Mouse (Mus musculus) hindbrain, embryonic 15.5 days (tissue): ENCODE measurements around the gene Cnot1. TPM values are rescaled to one million over a fixed set of nuclear protein-coding genes. Genes with fewer than 3 reads are reported as not detected.
A peak's percentile ranks its signal among the peaks of the same experiment; 100 is the strongest.

ENCODE experiments used
- ATAC-seq: fragments of 200-750 bp; cut with Nextera tagmentation; 2 replicates; pipeline ENCODE4 v1.8.0; 2017; ENCODE audit warnings: low read depth, moderate number of reproducible peaks, moderate TSS enrichment; ENCODE audit not compliant: low FRiP score
- H3K27ac ChIP-seq: fragments of 300-500 bp; sonication (generic); replicated peaks from 2 replicates; pipeline ENCODE4 v1.5.1; 2015; ENCODE audit warnings: mild to moderate bottlenecking, inconsistent platforms
- H3K27me3 ChIP-seq: fragments of 300-500 bp; sonication (generic); 2 replicates; pipeline ENCODE4 v1.6.1; 2015; ENCODE audit warnings: control low read depth, inconsistent platforms
- H3K36me3 ChIP-seq: fragments of 300-500 bp; sonication (generic); 2 replicates; pipeline ENCODE4 v1.6.1; 2015; ENCODE audit warnings: control low read depth, inconsistent platforms
- H3K4me1 ChIP-seq: fragments of 300-500 bp; sonication (generic); replicated peaks from 2 replicates; pipeline ENCODE4 v1.6.1; 2015; ENCODE audit warnings: control low read depth, inconsistent platforms
- H3K4me2 ChIP-seq: fragments of 300-500 bp; sonication (generic); 2 replicates; pipeline ENCODE4 v1.6.1; 2015; ENCODE audit warnings: moderate library complexity, mild to moderate bottlenecking, inconsistent platforms
- H3K4me3 ChIP-seq: fragments of 300-500 bp; sonication (generic); 2 replicates; pipeline ENCODE4 v1.5.1; 2015; ENCODE audit warnings: mild to moderate bottlenecking, inconsistent platforms
- H3K9ac ChIP-seq: fragments of 300-500 bp; sonication (generic); 2 replicates; pipeline ENCODE4 v1.6.1; 2015; ENCODE audit warnings: inconsistent platforms
- H3K9me3 ChIP-seq: fragments of 300-500 bp; sonication (generic); 2 replicates; pipeline ENCODE4 v1.6.1; 2016; ENCODE audit warnings: control low read depth, inconsistent platforms
- WGBS: fragments of 180-500 bp; shearing (Covaris S2); methylation state at CpG from one replicate; pipeline ENCODE4 v1.1.7; 2015; 5-methylcytosine and 5-hydroxymethylcytosine counted together
- polyA plus RNA-seq: library from polyadenylated mRNA; unstranded; fragments of >200 nt; fragmentation: Nextera tagmentation; extraction: Ambion mirVana; gene quantifications from 2 replicates; pipeline ENCODE4 v1.2.1, GENCODE M21; 2015

Cnot1 gene
- polyA plus RNA-seq, 1 experiment from 2014 or later, result 39.2 TPM

DNA sequence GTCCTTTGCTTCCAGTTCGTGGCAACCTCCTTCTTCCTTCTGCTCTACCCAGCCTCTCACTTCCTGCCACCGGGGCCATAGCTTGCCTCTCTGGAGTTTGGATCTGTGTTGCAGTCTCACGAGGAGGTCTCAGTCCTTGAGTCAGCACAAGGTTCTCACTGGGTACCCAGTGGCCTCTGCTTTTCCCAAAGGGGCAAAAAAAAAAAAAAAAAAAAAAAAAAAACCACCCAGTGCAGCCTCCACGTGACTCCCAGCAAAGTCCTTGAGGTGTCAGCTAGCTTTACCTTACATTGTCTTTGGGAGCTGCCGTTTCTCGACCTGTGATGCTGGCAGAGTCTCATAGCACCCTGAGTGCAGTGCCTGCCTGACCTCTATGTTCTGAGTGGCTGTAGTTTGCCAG is 109.1 kb downstream of the Cnot1 start:
- no peak for ATAC-seq
- 46% methylated on average over 6 of the region's 6 CpGs for WGBS

DNA sequence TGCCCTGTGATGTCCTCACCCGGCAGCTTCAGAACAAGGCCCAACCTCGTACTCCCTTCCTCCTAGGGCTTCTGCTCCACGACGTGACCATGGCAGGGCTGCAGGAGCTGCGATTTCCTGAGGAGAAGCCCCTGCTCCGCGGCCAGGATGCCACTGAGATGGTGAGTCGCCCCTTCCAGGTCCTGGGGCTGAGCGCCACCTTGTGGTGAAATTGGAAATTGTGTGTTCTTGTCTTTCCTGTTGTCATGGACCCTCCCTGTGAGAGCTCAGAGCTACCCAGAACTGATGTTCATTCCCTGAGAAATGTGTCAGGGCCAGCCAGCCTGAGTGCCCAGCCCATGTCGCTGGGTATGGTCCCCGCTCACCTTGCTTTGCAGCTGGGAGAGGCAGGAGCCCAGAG is 110.1 kb downstream of the Cnot1 start:
- Histone ChIP-seq H3K27me3 (no peaks in the 10 kb centered on the region; the same call in 1 of the 2 replicates), H3K4me3 (no peak overlapping the region), H3K4me1 (peaks cover 39% of the 10 kb centered on the region), H3K9me3 (no peaks in the 10 kb centered on the region), H3K27ac (no peak overlapping the region), H3K9ac (no peak overlapping the region), H3K4me2 (peak overlapping the region; percentile 40), H3K36me3 (no peaks in the 10 kb centered on the region)
- under 1% methylated on average over 11 of the region's 11 CpGs for whole genome bisulfite sequencing
- ATAC-seq, result peak; percentile 67

More for the DNA sequence above, 109.1 kb downstream of the Cnot1 start:
- H3K4me3 ChIP-seq, result no peak overlapping the region
- no peaks in the 10 kb centered on the region for H3K27me3 ChIP-seq
- no peaks in the 10 kb centered on the region for H3K36me3 ChIP-seq
- no peaks in the 10 kb centered on the region for H3K9me3 ChIP-seq
- peaks cover 42% of the 10 kb centered on the region for H3K4me1 ChIP-seq
- H3K4me2 ChIP-seq, result no peak overlapping the region
- H3K27ac ChIP-seq, result no peak overlapping the region
- no peak overlapping the region for H3K9ac ChIP-seq

DNA sequence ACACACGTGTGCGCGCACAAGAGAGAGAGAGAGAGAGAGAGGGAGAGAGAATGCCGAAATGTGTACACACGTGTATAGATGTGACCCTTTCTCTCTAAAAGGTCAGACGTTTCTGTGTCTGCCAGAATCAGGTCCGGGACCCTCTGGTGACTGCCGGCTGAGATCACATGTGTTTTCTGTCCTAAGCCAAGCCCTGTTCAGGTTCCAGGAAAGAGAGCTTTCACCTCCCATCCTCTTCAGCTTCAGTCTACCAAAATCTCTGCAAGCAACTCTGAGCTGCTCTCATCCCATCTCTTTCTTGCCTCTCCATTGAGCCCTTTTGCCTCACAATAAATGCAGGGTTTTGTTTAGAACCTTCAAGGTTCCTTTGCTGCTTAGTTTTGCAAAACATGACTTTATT is 110.6 kb downstream of the Cnot1 start:
- Histone ChIP-seq H3K4me2 (peak overlapping the region; percentile 40), H3K36me3 (no peaks in the 10 kb centered on the region), H3K9me3 (no peaks in the 10 kb centered on the region), H3K27ac (no peak overlapping the region), H3K27me3 (no peaks in the 10 kb centered on the region; the same call in 1 of the 2 replicates), H3K9ac (no peak overlapping the region), H3K4me1 (peaks cover 39% of the 10 kb centered on the region), H3K4me3 (no peak overlapping the region)
- 59% methylated on average over 8 of the region's 8 CpGs for WGBS
- ATAC-seq, result no peak

DNA sequence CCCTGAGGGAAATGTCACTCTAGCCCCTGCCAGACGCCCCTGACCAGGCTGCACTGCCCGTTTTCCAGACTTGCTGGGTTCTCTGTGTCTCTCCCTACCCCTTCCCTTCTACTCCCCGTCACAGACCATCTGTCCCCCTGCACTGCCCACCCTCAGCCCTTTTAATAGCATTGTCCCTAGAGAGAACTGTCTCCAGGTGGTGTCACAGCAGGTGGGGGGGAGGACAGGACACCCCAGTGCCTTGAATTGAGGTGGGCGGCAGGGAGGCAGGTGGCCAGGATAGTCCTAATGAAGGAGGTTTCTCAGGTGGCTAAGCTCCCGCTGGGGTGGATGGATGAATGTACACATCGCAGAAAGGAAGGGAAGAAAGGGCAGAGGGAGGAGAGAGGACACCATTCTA is 112.6 kb downstream of the Cnot1 start:
- H3K4me3 ChIP-seq, result no peak overlapping the region
- H3K4me2 ChIP-seq, result no peak overlapping the region
- 13% methylated on average over 6 of the region's 6 CpGs for WGBS
- H3K27me3 ChIP-seq, result no peaks in the 10 kb centered on the region; the same call in 1 of the 2 replicates
- H3K9ac ChIP-seq, result no peak overlapping the region
- H3K9me3 ChIP-seq, result no peaks in the 10 kb centered on the region
- H3K36me3 ChIP-seq, result no peaks in the 10 kb centered on the region
- no peak overlapping the region for H3K27ac ChIP-seq
- H3K4me1 ChIP-seq, result peaks cover 20% of the 10 kb centered on the region
- ATAC-seq, result no peak

DNA sequence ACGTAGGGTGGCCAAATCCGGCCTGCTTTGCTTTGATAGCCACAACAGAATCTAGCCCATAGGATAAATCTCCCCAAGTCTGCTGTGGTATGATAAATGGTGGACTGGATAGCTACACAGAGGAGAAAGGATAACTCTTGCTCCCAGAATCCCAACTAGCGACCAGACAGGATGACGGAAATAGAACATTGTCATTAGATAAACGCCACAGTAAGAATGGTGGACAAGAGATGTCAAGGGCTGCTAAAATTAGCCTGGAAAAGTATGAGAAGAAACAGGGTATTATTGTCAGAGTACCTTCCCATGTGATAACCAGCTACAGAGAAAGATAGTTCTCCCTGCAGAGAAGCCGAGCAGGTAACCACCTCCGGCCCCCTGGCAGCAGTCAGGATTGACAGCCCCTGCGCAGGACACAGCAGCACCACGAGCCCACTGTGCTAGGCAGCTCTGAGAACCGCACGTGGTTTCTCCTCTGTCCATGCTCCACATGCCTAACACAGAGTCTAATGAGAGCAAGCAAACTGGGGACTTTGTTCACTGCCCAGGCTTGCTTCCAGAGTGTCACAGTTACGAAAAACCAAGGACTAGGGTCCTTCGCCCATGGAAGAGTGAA is 116.2 kb downstream of the Cnot1 start:
- Histone ChIP-seq H3K9ac (no peak overlapping the region), H3K9me3 (no peaks in the 10 kb centered on the region), H3K4me2 (no peak overlapping the region), H3K36me3 (no peaks in the 10 kb centered on the region), H3K4me3 (no peak overlapping the region), H3K27ac (no peak overlapping the region), H3K4me1 (peaks cover 12% of the 10 kb centered on the region), H3K27me3 (no peaks in the 10 kb centered on the region; the same call in 1 of the 2 replicates)
- 87% methylated on average over 13 of the region's 13 CpGs for WGBS
- no peak for ATAC-seq

DNA sequence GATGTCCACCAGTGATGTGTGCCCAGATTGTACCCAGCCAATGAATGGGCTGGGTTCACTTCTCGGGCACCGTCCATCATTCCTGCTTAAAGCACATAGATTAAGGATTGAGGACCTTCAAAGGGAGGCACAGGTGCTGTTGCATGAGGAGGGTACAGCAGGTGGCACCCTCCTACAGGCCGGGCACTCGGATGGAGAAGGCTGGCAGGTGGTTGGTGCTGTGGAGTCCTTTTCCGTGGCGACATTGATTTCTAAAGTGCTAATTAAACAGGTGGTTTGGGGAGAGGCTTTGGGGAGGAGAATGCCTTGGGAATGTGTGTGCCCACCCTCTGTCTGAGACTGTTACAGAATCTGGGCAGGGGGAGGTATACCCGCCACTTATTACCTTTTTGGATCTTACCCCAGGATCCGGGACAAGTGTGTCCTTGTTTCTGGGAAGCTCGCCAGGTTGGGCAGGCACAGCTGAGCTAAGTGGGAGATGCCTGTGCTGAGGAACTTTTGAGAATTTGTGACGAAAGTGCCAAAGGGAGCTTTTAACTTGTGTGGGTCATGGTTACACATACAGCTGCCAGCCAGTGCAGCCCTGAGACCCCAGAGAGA is 119.1 kb downstream of the Cnot1 start:
- ATAC-seq, result no peak
- H3K27me3 ChIP-seq, result no peaks in the 10 kb centered on the region; the same call in 1 of the 2 replicates

DNA sequence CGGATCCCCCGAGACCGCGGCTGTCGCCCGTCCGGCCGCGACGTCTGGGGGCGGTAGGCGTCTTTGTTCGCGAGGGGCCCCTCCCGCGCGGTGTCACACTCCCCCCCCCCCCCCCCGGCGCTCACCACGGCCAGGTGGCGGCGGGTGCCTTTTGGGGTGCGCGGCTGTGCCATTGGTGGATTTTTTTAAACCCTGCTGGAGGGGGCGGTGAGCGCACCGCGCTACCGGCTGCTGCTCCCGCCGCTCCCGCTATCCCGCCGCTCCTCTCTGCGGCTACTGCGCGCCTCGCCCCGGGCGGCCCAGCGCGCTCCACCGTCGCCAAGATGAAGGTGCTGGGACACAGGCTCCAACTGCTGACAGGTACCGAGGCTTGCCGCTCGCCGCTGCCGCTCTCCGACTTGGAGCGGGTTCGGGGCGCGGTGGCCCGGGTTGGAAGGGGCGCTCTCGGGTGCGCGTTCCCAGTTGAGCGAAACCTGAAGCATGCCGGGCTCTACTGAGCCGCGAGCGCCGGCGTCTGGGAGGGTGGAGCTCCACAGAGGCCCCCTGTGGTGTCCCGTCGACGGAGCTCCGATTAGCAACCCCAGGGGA is 129.1 kb downstream of the Cnot1 start:
- H3K9ac ChIP-seq, result peak overlapping the region; percentile 79
- under 1% methylated on average over 69 of the region's 70 CpGs for WGBS
- no peaks in the 10 kb centered on the region for H3K9me3 ChIP-seq
- H3K27me3 ChIP-seq, result peaks cover 9% of the 10 kb centered on the region; the same call in 1 of the 2 replicates
- H3K4me2 ChIP-seq, result peak overlapping the region; percentile 80
- H3K4me3 ChIP-seq, result peak overlapping the region; percentile 83
- H3K27ac ChIP-seq, result peak overlapping the region; percentile 75
- H3K4me1 ChIP-seq, result peaks cover 42% of the 10 kb centered on the region
- no peaks in the 10 kb centered on the region for H3K36me3 ChIP-seq
- ATAC-seq, result peak; percentile 76

More for the DNA sequence above, 119.1 kb downstream of the Cnot1 start:
- no peaks in the 10 kb centered on the region for H3K36me3 ChIP-seq
- H3K4me2 ChIP-seq, result no peak overlapping the region
- no peaks in the 10 kb centered on the region for H3K9me3 ChIP-seq
- H3K4me3 ChIP-seq, result no peak overlapping the region
- no peak overlapping the region for H3K27ac ChIP-seq
- 74% methylated on average over 10 of the region's 10 CpGs for WGBS
- no peak overlapping the region for H3K9ac ChIP-seq
- no peaks in the 10 kb centered on the region for H3K4me1 ChIP-seq

DNA sequence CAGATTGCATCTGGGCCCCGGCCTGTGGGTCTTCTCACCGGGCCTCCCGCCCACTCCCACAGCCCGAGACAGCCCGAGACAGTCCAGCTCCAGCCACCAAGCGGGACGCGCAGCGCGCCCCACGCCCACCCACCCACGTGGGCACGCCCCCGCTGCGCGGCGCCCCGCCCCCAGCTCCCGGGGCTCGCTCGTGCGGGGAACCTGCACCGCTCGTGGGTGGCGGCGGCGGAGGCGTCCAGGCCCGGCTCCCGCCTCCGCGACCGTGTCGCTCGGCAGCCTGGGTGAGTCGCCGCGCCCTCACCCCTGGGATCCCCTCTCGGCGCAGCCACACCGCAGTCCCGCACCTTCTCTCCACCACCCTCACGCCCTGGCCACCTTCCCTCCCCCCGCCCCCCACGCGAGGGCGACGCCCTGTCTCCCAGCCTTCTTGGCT is 129.7 kb downstream of the Cnot1 start:
- Histone ChIP-seq H3K4me3 (peak overlapping the region; percentile 83), H3K4me1 (peaks cover 42% of the 10 kb centered on the region), H3K36me3 (no peaks in the 10 kb centered on the region), H3K4me2 (peak overlapping the region; percentile 80), H3K9me3 (no peaks in the 10 kb centered on the region), H3K27ac (peak overlapping the region; percentile 75), H3K9ac (peak overlapping the region; percentile 79), H3K27me3 (peaks cover 9% of the 10 kb centered on the region; the same call in 1 of the 2 replicates)
- ATAC-seq, result peak; percentile 75
- WGBS, result 1% methylated on average over 36 of the region's 48 CpGs

DNA sequence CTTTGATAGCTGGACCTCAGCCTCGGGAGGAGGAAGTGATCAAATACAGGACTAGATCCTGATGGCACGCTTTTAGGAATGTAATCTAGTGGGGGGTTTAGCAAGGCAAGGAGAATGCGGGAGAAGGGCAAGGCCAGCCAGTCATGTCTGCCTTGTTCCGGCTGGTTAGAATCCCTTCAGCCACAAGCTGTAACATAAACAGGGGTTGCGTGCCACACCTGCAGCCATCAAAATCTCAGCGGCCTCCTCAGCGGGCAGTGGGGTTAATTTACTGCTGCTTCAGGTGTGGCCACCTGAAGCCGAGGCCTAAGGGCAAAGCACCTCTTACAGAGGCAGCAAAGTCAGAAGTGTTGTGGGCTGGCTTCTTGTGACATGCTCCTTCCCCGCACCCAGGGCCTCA is 130.6 kb downstream of the Cnot1 start, which contains the start of gene Ndrg4:
Gene Ndrg4, plus strand, starts transcription at position 350 of the 400 bp plus-strand sequence.
- H3K4me2 ChIP-seq, result peak within 1 kb of the TSS; percentile 80
- H3K27me3 ChIP-seq, result peaks cover 9% of the 10 kb centered on the region; the same call in 1 of the 2 replicates
- WGBS, result 55% methylated on average over 9 of the region's 9 CpGs
- H3K4me1 ChIP-seq, result peaks cover 40% of the 10 kb centered on the region
- ATAC-seq, result no peak
- H3K27ac ChIP-seq, result peak within 1 kb of the TSS; percentile 75
- peak within 1 kb of the TSS; percentile 83 for H3K4me3 ChIP-seq
- peak within 1 kb of the TSS; percentile 79 for H3K9ac ChIP-seq
- no peaks in the 10 kb centered on the region for H3K9me3 ChIP-seq
- no peaks in the 10 kb centered on the region for H3K36me3 ChIP-seq

DNA sequence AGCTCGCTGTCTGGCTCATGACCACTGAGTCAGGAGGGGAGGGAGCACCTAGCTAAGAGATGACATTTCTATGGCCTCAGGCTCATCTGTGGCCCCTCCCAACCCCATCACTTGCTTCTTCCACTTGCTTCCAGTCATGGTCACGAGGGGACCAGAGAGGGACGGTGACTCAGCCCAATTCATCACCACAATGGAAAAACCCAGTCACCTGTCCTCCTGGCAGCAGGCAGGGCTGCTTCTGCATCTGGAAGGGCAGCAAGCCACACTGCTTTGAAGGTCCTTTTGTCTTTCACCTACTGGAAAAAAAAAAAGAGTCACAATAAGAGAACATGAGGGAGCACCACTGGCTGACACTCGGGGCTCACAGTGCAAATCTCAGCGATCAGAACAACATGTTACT is 134.5 kb downstream of the Cnot1 start:
- 85% methylated on average over 5 of the region's 5 CpGs for WGBS
- peaks cover 14% of the 10 kb centered on the region; the same call in 1 of the 2 replicates for H3K4me1 ChIP-seq
- no peak overlapping the region for H3K27ac ChIP-seq
- H3K9ac ChIP-seq, result no peak overlapping the region
- H3K27me3 ChIP-seq, result peaks cover 7% of the 10 kb centered on the region; the same call in 1 of the 2 replicates
- H3K36me3 ChIP-seq, result no peaks in the 10 kb centered on the region
- H3K9me3 ChIP-seq, result no peaks in the 10 kb centered on the region
- H3K4me2 ChIP-seq, result no peak overlapping the region
- no peak for ATAC-seq
- no peak overlapping the region for H3K4me3 ChIP-seq

DNA sequence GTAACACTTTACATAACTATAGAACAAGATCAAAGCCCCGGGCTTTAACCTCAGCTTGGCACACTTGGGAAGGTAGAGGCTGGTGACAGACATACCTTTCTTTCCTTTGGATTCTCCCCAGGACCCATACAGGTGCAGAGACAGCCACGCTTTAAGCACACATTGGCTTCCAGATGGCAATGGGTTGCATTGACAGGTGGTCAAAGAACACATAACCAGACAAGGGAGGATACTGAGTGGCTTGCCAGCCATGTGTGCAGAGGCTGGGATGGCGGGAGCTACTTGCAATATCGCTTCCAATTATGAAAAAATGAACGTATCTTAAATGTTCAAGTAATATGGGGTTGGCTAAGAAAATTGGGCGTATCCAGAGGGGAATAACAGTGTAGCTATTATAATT is 135.4 kb downstream of the Cnot1 start:
- Histone ChIP-seq H3K4me1 (peaks cover 6% of the 10 kb centered on the region; the same call in 1 of the 2 replicates), H3K36me3 (no peaks in the 10 kb centered on the region), H3K4me2 (no peak overlapping the region), H3K4me3 (no peak overlapping the region), H3K9ac (no peak overlapping the region), H3K27me3 (peaks cover 5% of the 10 kb centered on the region; the same call in 1 of the 2 replicates), H3K9me3 (no peaks in the 10 kb centered on the region), H3K27ac (no peak overlapping the region)
- 86% methylated on average over 6 of the region's 6 CpGs for WGBS
- ATAC-seq, result no peak

DNA sequence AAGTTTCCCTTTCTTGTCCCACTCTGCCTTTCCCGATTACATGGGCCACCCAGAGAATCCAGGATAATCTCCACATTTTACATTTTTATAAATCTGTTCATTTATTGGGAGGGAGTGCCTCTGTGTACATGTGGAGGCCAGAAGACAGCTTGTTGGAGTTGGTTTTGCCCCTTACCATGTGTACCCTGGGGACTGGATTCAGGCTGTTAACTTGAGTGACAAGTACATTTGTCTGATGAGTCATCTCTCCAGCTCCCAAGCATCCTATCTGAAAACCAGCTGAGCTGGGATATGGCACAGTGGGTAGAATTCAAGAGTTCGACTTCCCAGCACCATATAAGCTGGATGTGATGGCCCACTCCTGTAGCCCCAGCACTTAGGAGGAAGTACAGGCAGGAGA is 137.3 kb downstream of the Cnot1 start:
- Histone ChIP-seq H3K9ac (no peak overlapping the region), H3K4me1 (0 out of 2 replicates have a peak, but pooled peaks cover 3% of the 10 kb centered on the region), H3K4me3 (no peak overlapping the region), H3K27me3 (no peaks in the 10 kb centered on the region), H3K36me3 (no peaks in the 10 kb centered on the region), H3K27ac (no peak overlapping the region), H3K9me3 (no peaks in the 10 kb centered on the region), H3K4me2 (no peak overlapping the region)
- ATAC-seq, result no peak
- 86% methylated on average over 2 of the region's 2 CpGs for WGBS
